Mouse (Mus musculus) liver, adult 2 months (tissue): ENCODE measurements around the gene Phc1.

Source experiments
- CTCF ChIP-seq: fragments of 200-500 bp; IDR thresholded peaks from 2 replicates; pipeline ENCODE4 v1.5.1; 2011; ENCODE audit warnings: low read depth, low read length, control low read depth
- POLR2A ChIP-seq: fragments of 200-500 bp; IDR thresholded peaks from 2 replicates; pipeline ENCODE4 v1.6.1; 2011; ENCODE audit warnings: low read length, control low read depth; ENCODE audit not compliant: insufficient read depth; ENCODE audit errors: extremely low read depth

DNA sequence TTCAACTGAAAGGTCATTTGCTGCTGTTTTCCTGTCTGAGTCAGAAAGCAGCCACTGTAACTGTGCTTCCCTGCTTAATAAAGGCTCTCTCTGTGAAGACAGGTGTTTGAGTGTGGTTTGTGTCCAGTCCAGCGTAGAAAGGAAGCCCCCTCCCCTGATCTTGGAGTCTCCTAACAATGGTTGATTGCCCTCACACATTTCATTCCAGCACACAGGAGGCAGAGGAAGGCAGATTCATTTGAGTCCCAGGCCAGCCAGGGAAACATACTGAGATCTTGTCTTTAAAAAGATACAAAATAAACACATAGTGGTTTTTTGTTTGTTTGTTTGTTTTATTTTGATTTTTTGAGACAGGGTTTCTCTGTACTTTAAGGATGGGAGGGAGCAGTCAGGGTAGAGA lies 38.2 kb downstream of the Phc1 start:
- TF ChIP-seq POLR2A (no peak), CTCF (no peak)
